In genomic region chr6:30300372-30300771, GRCm38 (mm10) we compare ENCODE assay signal across 7 mouse cellular contexts. TPM values are rescaled to one million over a fixed set of nuclear protein-coding genes. Genes with fewer than 3 reads are reported as not detected.
DNase-seq lines count a peak whose midpoint lies in the region; ATAC-seq and TF ChIP-seq lines count a peak whose summit lies in the region.

No protein-coding gene starts in this region.

- TF ChIP-seq CTCF in intestine, postnatal 0 days (IDR thresholded peaks at IDR 0.05; ENCODE audit: low read depth): no peak

- H3K4me2 ChIP-seq in intestine, postnatal 0 days (replicated peaks; ENCODE audit: low read depth): peak overlapping the region; percentile 76

- peak overlapping the region; percentile 68 for H3K27ac ChIP-seq in intestine, postnatal 0 days (ENCODE audit: low read depth, low read length)
- peak overlapping the region; percentile 82 for H3K27ac ChIP-seq in midbrain, embryonic 10.5 days (replicated peaks)

- peak; percentile 66 for ATAC-seq in intestine, postnatal 0 days

- H3K27me3 ChIP-seq in intestine, postnatal 0 days (replicated peaks; ENCODE audit: control insufficient read depth, insufficient read depth, low read length): no peaks in the 10 kb centered on the region
- no peaks in the 10 kb centered on the region for H3K27me3 ChIP-seq in midbrain, embryonic 10.5 days (ENCODE audit: low read depth, poor library complexity, severe bottlenecking)

- WGBS in intestine, postnatal 0 days: 2% methylated on average over 5 of the region's 5 CpGs
- WGBS in midbrain, embryonic 10.5 days: 0% methylated on average over 5 of the region's 5 CpGs

- intact Hi-C loops in left cerebral cortex, postnatal 36 days (cut with DNase I): no loop called here

- no peaks in the 10 kb centered on the region for H3K9me3 ChIP-seq in intestine, postnatal 0 days (ENCODE audit: control insufficient read depth)
- no peaks in the 10 kb centered on the region for H3K9me3 ChIP-seq in midbrain, embryonic 10.5 days (replicated peaks)

- H3K36me3 ChIP-seq in intestine, postnatal 0 days (ENCODE audit: control insufficient read depth, insufficient read depth): peaks cover 7% of the 10 kb centered on the region; the same call in 1 of the 2 replicates
- H3K36me3 ChIP-seq in midbrain, embryonic 10.5 days: peaks cover 29% of the 10 kb centered on the region

- H3K4me3 ChIP-seq in intestine, postnatal 0 days (ENCODE audit: low read depth, low read length): peak overlapping the region; percentile 79; the same call in 1 of the 2 replicates
- peak overlapping the region; percentile 72 for H3K4me3 ChIP-seq in midbrain, embryonic 10.5 days

- no peak overlapping the region for H3K9ac ChIP-seq in intestine, postnatal 0 days (ENCODE audit: low read depth, low read length)

- H3K4me1 ChIP-seq in intestine, postnatal 0 days (replicated peaks; ENCODE audit: control insufficient read depth, insufficient read depth, low read length): peaks cover 4% of the 10 kb centered on the region; the same call in 1 of the 2 replicates
- peaks cover 49% of the 10 kb centered on the region for H3K4me1 ChIP-seq in midbrain, embryonic 10.5 days

- DNase-seq in adrenal gland, adult 2 months: peak; percentile 94
- peak; percentile 81 for DNase-seq in embryo, embryonic 9.5 days (ENCODE audit: extremely low spot score)
- peak; percentile 39 to 74 for DNase-seq in gastrocnemius, postnatal 4 days (ENCODE audit: low spot score in 2 of 2)
- DNase-seq in left cerebral cortex, postnatal 36 days (ENCODE audit: low spot score in 2 of 2): peak; percentile 65 to 68
- DNase-seq in midbrain, embryonic 10.5 days (ENCODE audit: low spot score): peak; percentile 79
- DNase-seq in skeletal muscle tissue, adult 2 months (ENCODE audit: low read depth, low spot score): peak; percentile 89

RNA-seq across cellular contexts. Expression of gene Ube2h, which starts 4.0 kb away (rescaled TPM):
- 100 to 1,000 TPM in 1 of 2 experiments, 10 to 100 TPM in 1; 94.9 to 150 TPM for total RNA-seq in adrenal gland, adult 2 months (2021)
- polyA plus RNA-seq in adrenal gland, adult 2 months (2012; rRNA removed): 129 and 162 TPM in 2 replicates
- 100 to 1,000 TPM in 1 of 2 experiments, 10 to 100 TPM in 1; 82.2 to 103 TPM for total RNA-seq in gastrocnemius, postnatal 4 days (2021)
- 18.6 and 21.1 TPM in 2 replicates for polyA plus RNA-seq in intestine, postnatal 0 days (2015; fragmentation: Nextera tagmentation; extraction: Ambion mirVana)
- 10 to 100 TPM; 90.2 to 95.1 TPM for total RNA-seq in left cerebral cortex, postnatal 36 days (2021)
- polyA plus RNA-seq in midbrain, embryonic 10.5 days (2016; fragmentation: Nextera tagmentation; extraction: Ambion mirVana): 29.0 and 35.1 TPM in 2 replicates

Comparison
In these comparisons a context has a peak if more than half of its experiments do, and no peak if none do; other contexts are left out.
1. Peak in every context shown above with its lines: DNase-seq, ATAC-seq, H3K4me3 ChIP-seq and H3K27ac ChIP-seq.